ENCODE assay signal across 9 mouse cellular contexts in the genomic region with DNA sequence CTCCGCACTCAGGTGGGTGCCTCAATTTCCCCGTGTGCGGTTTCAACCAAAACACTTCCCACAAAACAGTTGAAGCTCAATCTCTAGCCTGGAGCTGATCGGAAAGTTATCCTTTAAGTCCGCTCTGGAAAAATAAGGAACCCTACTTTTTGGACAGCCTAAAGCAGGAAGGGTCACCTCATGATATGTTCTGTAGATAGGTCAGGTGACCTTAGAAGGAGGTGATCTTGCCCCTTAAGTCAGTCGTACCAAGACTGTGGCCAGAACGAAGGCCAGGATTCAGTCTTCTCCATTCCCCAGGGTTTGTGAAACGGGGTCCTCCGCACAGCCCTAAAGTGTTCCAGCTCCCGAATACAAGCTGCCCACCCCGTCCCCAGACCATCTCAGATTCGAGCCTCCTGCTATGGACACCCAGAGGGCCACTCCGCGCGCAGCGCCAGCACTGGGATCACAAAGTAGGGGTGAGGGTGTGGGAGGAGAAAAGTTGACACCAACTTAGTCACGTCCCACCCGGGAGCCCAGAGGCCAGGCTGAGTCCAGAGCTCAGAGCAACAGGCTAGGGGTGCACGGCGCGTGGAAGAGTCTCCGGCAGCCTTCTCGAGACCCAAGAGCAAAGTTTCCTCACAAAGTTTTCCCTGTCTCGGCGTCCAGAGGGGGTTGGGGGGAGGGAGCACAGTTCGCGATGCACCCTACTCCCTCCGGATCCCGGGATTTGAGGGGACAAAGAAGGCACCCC. TPM values are rescaled to one million over a fixed set of nuclear protein-coding genes. Genes with fewer than 3 reads are reported as not detected.
DNase-seq lines count a peak whose midpoint lies in the region; ATAC-seq and TF ChIP-seq lines count a peak whose summit lies in the region.
"Had no signal": no experiment of that assay in that cellular context is flagged by ENCODE, and none has a peak within 500 bp of the region (broad histone marks: within the 10 kb centered on the region; RNA-seq: fewer than 3 reads in every experiment).

No protein-coding gene starts in this region.

- no peak for TF ChIP-seq CTCF in forebrain, postnatal 0 days (IDR thresholded peaks at IDR 0.05; ENCODE audit: low read depth)

- intact Hi-C loops in left cerebral cortex, postnatal 4 days (cut with DNase I): no loop called here

- no peaks in the 10 kb centered on the region for H3K9me3 ChIP-seq in forebrain, postnatal 0 days (ENCODE audit: low read length)
- no peaks in the 10 kb centered on the region for H3K9me3 ChIP-seq in hindbrain, embryonic 13.5 days
- no peaks in the 10 kb centered on the region for H3K9me3 ChIP-seq in liver, embryonic 13.5 days (replicated peaks)
- no peaks in the 10 kb centered on the region for H3K9me3 ChIP-seq in neural tube, embryonic 15.5 days (replicated peaks)

- H3K4me2 ChIP-seq in forebrain, postnatal 0 days (ENCODE audit: low read depth): peak overlapping the region; percentile 81
- peak overlapping the region; percentile 89 for H3K4me2 ChIP-seq in hindbrain, embryonic 13.5 days
- H3K4me2 ChIP-seq in liver, embryonic 13.5 days: peak overlapping the region; percentile 45
- peak overlapping the region; percentile 98 for H3K4me2 ChIP-seq in neural tube, embryonic 15.5 days

- H3K4me3 ChIP-seq in forebrain, postnatal 0 days (ENCODE audit: low read depth, low read length): peak overlapping the region; percentile 45
- H3K4me3 ChIP-seq in hindbrain, embryonic 13.5 days: peak overlapping the region; percentile 48
- H3K4me3 ChIP-seq in liver, embryonic 13.5 days (replicated peaks): peak overlapping the region; percentile 58
- peak overlapping the region; percentile 53 for H3K4me3 ChIP-seq in neural tube, embryonic 15.5 days (replicated peaks)

- no peaks in the 10 kb centered on the region; the same call in 1 of the 2 replicates for H3K4me1 ChIP-seq in forebrain, postnatal 0 days (ENCODE audit: insufficient read depth)
- peaks cover 21% of the 10 kb centered on the region for H3K4me1 ChIP-seq in hindbrain, embryonic 13.5 days (replicated peaks)
- peaks cover 17% of the 10 kb centered on the region for H3K4me1 ChIP-seq in liver, embryonic 13.5 days (replicated peaks)
- H3K4me1 ChIP-seq in neural tube, embryonic 15.5 days: peaks cover 26% of the 10 kb centered on the region

- peak overlapping the region; percentile 49 for H3K9ac ChIP-seq in forebrain, postnatal 0 days
- H3K9ac ChIP-seq in hindbrain, embryonic 13.5 days: peak overlapping the region; percentile 67
- peak overlapping the region; percentile 68 for H3K9ac ChIP-seq in liver, embryonic 13.5 days
- H3K9ac ChIP-seq in neural tube, embryonic 15.5 days (replicated peaks): peak overlapping the region; percentile 61

- H3K36me3 ChIP-seq in forebrain, postnatal 0 days (ENCODE audit: insufficient read depth): no peaks in the 10 kb centered on the region
- no peaks in the 10 kb centered on the region for H3K36me3 ChIP-seq in hindbrain, embryonic 13.5 days
- H3K36me3 ChIP-seq in liver, embryonic 13.5 days: no peaks in the 10 kb centered on the region
- H3K36me3 ChIP-seq in neural tube, embryonic 15.5 days: no peaks in the 10 kb centered on the region

- WGBS in forebrain, postnatal 0 days: 4% methylated on average over 29 of the region's 29 CpGs
- 2% methylated on average over 29 of the region's 29 CpGs for WGBS in hindbrain, embryonic 13.5 days
- WGBS in liver, embryonic 13.5 days (ENCODE audit: insufficient replicate concordance): 4% methylated on average over 29 of the region's 29 CpGs
- WGBS in neural tube, embryonic 15.5 days: 3% methylated on average over 29 of the region's 29 CpGs

- no peak overlapping the region for H3K27ac ChIP-seq in forebrain, postnatal 0 days (ENCODE audit: low read depth, low read length)
- no peak overlapping the region for H3K27ac ChIP-seq in hindbrain, embryonic 13.5 days
- H3K27ac ChIP-seq in liver, embryonic 13.5 days: 0 out of 2 replicates have a peak overlapping the region, but pooled peaks have one; percentile 13
- peak overlapping the region; percentile 60; the same call in 1 of the 2 replicates for H3K27ac ChIP-seq in neural tube, embryonic 15.5 days (replicated peaks)

- peak; percentile 77 for DNase-seq in urinary bladder, postnatal 14 days (ENCODE audit: low spot score)
- no peak for DNase-seq in urinary bladder, postnatal 25 days (ENCODE audit: low spot score)
- no peak for DNase-seq in forebrain, postnatal 0 days
- no peak for DNase-seq in liver, embryonic 13.5 days
- no peak for DNase-seq in cerebellum, adult 11-12 months
- DNase-seq in left cerebral cortex, postnatal 4 days: no peak

- ATAC-seq in forebrain, postnatal 0 days: peak; percentile 24
- peak; percentile 68 for ATAC-seq in hindbrain, embryonic 13.5 days (ENCODE audit: low FRiP score)
- ATAC-seq in liver, embryonic 13.5 days (ENCODE audit: low read depth): no peak
- ATAC-seq in neural tube, embryonic 15.5 days (ENCODE audit: low FRiP score): peak; percentile 28

- H3K27me3 ChIP-seq in forebrain, postnatal 0 days (ENCODE audit: insufficient read depth, low read length): peaks cover 11% of the 10 kb centered on the region
- H3K27me3 ChIP-seq in hindbrain, embryonic 13.5 days: peaks cover 27% of the 10 kb centered on the region
- peaks cover 53% of the 10 kb centered on the region for H3K27me3 ChIP-seq in liver, embryonic 13.5 days
- H3K27me3 ChIP-seq in neural tube, embryonic 15.5 days (replicated peaks): peaks cover 21% of the 10 kb centered on the region

RNA-seq across cellular contexts. Expression of a gene that starts 1.2 kb away (rescaled TPM):
- total RNA-seq in forebrain, postnatal 0 days (2014; rRNA removed): 11.8 and 14.0 TPM in 2 replicates
- polyA plus RNA-seq in forebrain, postnatal 0 days (2015; fragmentation: Nextera tagmentation; extraction: Ambion mirVana): 8.0 and 16.5 TPM in 2 replicates
- polyA plus RNA-seq in hindbrain, embryonic 13.5 days (2015; fragmentation: Nextera tagmentation; extraction: Ambion mirVana): 9.0 and 9.7 TPM in 2 replicates
- polyA plus RNA-seq in liver, embryonic 13.5 days (2015; fragmentation: Nextera tagmentation; extraction: Ambion mirVana): 33.6 and 37.0 TPM in 2 replicates
- polyA plus RNA-seq in neural tube, embryonic 15.5 days (2015; fragmentation: Nextera tagmentation; extraction: Ambion mirVana): 9.0 and 26.2 TPM in 2 replicates
- 10 to 100 TPM in 1 of 2 experiments, 1 to 10 TPM in 1; 9.6 to 12.6 TPM for total RNA-seq in left cerebral cortex, postnatal 4 days (2021)

RNA-seq across cellular contexts. Expression of a gene that starts 14.3 kb away (rescaled TPM):
- 88.0 and 167 TPM in 2 replicates for total RNA-seq in forebrain, postnatal 0 days (2014; rRNA removed)
- 105 and 110 TPM in 2 replicates for polyA plus RNA-seq in forebrain, postnatal 0 days (2015; fragmentation: Nextera tagmentation; extraction: Ambion mirVana)
- polyA plus RNA-seq in hindbrain, embryonic 13.5 days (2015; fragmentation: Nextera tagmentation; extraction: Ambion mirVana): 84.3 and 85.3 TPM in 2 replicates
- polyA plus RNA-seq in liver, embryonic 13.5 days (2015; fragmentation: Nextera tagmentation; extraction: Ambion mirVana): 28.5 and 33.2 TPM in 2 replicates
- 86.8 and 92.7 TPM in 2 replicates for polyA plus RNA-seq in neural tube, embryonic 15.5 days (2015; fragmentation: Nextera tagmentation; extraction: Ambion mirVana)
- total RNA-seq in left cerebral cortex, postnatal 4 days (2021): 10 to 100 TPM; 42.5 to 45.8 TPM

RNA-seq across cellular contexts. Expression of a gene that starts 18.3 kb away (rescaled TPM):
- 3.6 and 10.5 TPM in 2 replicates for total RNA-seq in forebrain, postnatal 0 days (2014; rRNA removed)
- polyA plus RNA-seq in forebrain, postnatal 0 days (2015; fragmentation: Nextera tagmentation; extraction: Ambion mirVana): 10.0 and 10.7 TPM in 2 replicates
- 5.0 and 5.9 TPM in 2 replicates for polyA plus RNA-seq in hindbrain, embryonic 13.5 days (2015; fragmentation: Nextera tagmentation; extraction: Ambion mirVana)
- 5.3 and 5.7 TPM in 2 replicates for polyA plus RNA-seq in liver, embryonic 13.5 days (2015; fragmentation: Nextera tagmentation; extraction: Ambion mirVana)
- 4.5 and 5.8 TPM in 2 replicates for polyA plus RNA-seq in neural tube, embryonic 15.5 days (2015; fragmentation: Nextera tagmentation; extraction: Ambion mirVana)
- total RNA-seq in left cerebral cortex, postnatal 4 days (2021): 1 to 10 TPM in 1 of 2 experiments, not detected in 1; 2.9 TPM

RNA-seq across cellular contexts. Expression of a gene that starts 31.0 kb away (rescaled TPM):
- total RNA-seq in forebrain, postnatal 0 days (2014; rRNA removed): not detected in 2 replicates
- polyA plus RNA-seq in forebrain, postnatal 0 days (2015; fragmentation: Nextera tagmentation; extraction: Ambion mirVana): not detected in 2 replicates
- 0.18 TPM in 1 of 2 replicates, not detected in the other for polyA plus RNA-seq in hindbrain, embryonic 13.5 days (2015; fragmentation: Nextera tagmentation; extraction: Ambion mirVana)
- polyA plus RNA-seq in liver, embryonic 13.5 days (2015; fragmentation: Nextera tagmentation; extraction: Ambion mirVana): not detected in 2 replicates
- not detected in 2 replicates for polyA plus RNA-seq in neural tube, embryonic 15.5 days (2015; fragmentation: Nextera tagmentation; extraction: Ambion mirVana)
- not detected for total RNA-seq in left cerebral cortex, postnatal 4 days (2021)
- total RNA-seq: common myeloid progenitor, adult 5-6 weeks had no signal

RNA-seq across cellular contexts. Expression of a gene that starts 37.5 kb away (rescaled TPM):
- total RNA-seq in forebrain, postnatal 0 days (2014; rRNA removed): 6.2 and 6.3 TPM in 2 replicates
- 3.3 and 7.1 TPM in 2 replicates for polyA plus RNA-seq in forebrain, postnatal 0 days (2015; fragmentation: Nextera tagmentation; extraction: Ambion mirVana)
- 2.3 and 9.3 TPM in 2 replicates for polyA plus RNA-seq in hindbrain, embryonic 13.5 days (2015; fragmentation: Nextera tagmentation; extraction: Ambion mirVana)
- 0.13 and 0.35 TPM in 2 replicates for polyA plus RNA-seq in liver, embryonic 13.5 days (2015; fragmentation: Nextera tagmentation; extraction: Ambion mirVana)
- polyA plus RNA-seq in neural tube, embryonic 15.5 days (2015; fragmentation: Nextera tagmentation; extraction: Ambion mirVana): 8.5 and 11.1 TPM in 2 replicates
- total RNA-seq in left cerebral cortex, postnatal 4 days (2021): 1 to 10 TPM; 9.6 to 9.8 TPM
- total RNA-seq: common myeloid progenitor, adult 5-6 weeks had no signal

Comparison
In these comparisons a context has a peak if more than half of its experiments do, and no peak if none do; other contexts are left out.
1. H3K27ac ChIP-seq: peak in liver, embryonic 13.5 days (single experiment) and neural tube, embryonic 15.5 days (single experiment); none in forebrain, postnatal 0 days (single experiment) and hindbrain, embryonic 13.5 days (single experiment).
2. H3K4me2 ChIP-seq: peak in every context shown above with its lines; median percentile 98 in neural tube, embryonic 15.5 days; 89 in hindbrain, embryonic 13.5 days; 81 in forebrain, postnatal 0 days; 45 in liver, embryonic 13.5 days.
3. Peak in every context shown above with its lines, with median percentiles within 50 percentile points of each other: H3K4me3 ChIP-seq and H3K9ac ChIP-seq.